Mouse (Mus musculus) telencephalon, adult 2 months (tissue): ENCODE measurements around the gene Rnf13.
"Not testable (repeated sequence)": the region's sequence is repeated elsewhere in the genome, so short reads cannot be mapped to it uniquely, and the experiment has no call there.

Experiments used
- DNase-seq: peaks from one replicate; pipeline ENCODE4 v3.0.0-alpha.2; 2011; ENCODE audit warnings: low read depth, low spot score

Rnf13 gene

DNA sequence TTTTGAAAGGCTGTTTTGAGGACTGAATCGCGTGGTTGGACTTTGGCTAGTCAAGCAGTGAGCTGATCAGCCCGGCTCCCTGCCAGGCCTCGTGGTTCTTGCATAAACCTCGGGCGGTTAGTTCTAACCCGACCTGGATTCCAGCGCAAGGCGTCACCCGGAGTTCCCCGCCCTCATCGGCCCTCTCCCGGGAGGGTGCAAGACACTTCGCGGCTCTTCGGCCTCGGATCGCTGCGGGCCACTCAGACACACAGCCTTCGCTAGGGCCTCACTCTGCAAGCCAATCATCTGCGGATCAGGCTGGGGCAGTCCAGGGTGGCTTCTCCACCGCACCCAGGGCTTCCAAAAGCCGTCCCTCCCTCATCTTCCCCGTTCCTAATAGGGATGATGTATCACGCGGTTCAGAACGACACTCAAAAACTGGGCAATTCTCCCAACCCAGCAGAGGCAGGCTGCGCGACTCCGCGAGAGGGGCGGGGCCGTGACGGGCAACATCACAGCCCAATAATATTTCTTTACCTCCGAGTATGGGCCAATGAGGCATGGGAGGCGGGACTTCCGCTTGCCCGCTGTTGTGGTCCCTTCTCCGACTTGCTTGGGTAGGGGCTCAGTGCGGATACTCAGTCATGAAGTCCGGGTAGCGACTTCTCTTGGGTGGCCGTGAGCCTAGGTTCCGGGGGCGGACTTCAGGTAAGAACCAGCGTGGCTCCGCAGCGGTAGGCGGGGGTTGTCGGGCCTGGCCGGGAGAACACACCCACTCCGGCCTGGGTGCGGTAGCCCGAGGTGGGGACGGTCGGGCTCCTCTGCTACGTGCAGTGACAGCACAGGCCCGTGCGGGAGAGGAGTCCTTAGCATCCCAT lies at the start of gene Rnf13:
Gene Rnf13 (plus strand): TSS at position 552 of the 860 bp plus-strand sequence.
- DNase-seq = peak; percentile 95

DNA sequence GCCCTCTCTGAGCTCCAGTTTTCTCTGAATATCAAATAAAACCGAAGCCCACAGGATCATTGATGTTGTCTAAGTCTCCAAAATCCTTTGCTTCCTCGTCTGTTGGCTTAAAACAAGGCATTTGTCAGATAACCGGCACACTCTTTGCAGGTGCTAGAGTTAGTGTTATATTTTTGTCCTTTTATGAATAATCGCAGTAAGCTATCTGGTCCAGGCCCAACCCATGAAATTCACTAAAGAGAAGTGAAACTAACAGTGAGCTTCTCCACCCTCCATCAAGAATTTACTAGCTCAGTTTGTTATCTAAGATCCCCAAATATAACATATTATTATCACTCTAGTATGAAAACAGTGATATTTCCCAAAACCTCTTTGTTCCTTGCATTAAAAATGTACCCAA lies 44.1 kb upstream of the Rnf13 start:
- no peak for DNase-seq

DNA sequence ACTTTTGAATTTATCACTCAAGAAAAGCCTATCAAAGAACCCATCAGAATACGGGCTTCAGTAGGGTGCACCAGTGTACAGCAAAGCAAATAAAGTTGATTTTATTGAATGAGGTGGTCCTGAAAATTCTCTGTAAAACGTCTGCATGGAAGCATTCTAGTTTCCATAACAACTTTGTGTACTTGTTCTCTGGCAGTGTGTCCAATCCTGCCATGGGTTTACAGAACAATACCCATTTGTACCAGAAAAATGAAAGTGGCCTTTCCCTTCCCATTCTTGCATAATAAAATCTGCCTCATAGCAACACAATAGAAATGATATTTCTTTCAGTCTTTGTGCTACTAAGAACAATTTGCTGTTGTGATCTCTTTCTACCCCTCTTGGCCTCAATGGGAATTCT lies 43.1 kb upstream of the Rnf13 start, which contains the start of gene Ankub1:
Gene Ankub1 (minus strand): TSS at position 81 of the 400 bp plus-strand sequence.
- DNase-seq = peak; percentile 64

DNA sequence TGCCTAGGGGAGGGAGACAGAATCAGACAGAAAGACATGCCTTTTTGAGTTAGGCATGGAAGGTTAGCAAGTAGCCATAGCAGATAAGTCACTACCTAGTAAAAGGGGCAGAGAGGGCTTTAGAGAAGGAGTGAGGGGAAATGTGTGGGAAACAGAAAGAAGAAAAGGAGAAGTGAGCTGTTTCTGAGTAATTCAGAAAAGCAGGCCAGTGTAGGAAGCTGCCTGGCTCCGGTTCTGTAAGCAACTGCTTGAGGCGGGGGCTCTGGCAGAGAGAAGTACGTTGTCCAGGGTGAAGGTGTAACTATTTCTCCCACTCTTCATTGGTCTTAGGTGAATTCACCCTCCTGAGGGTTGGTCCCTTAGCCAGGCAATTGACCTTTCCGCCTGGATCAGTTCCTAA lies 39.6 kb upstream of the Rnf13 start:
- DNase-seq = no peak

DNA sequence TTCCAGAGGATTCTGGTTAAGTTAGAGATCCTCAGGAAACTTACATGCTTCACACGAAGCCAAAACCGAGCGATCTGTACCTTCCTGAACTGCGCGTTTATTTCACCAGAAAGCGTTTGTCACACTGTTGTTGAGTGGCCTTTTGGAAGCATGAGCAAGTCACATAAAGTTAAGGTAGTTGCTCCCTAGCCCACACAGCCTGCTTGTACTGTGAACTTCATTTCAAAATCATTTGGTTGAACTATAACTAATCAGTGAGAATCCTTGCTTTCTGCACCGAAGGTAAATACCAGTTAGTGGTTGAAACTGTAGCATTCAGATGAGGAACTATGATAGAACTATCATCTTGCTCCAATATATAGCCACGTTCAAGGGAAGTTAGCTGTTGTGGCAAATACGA lies 39.1 kb upstream of the Rnf13 start:
- no peak for DNase-seq

DNA sequence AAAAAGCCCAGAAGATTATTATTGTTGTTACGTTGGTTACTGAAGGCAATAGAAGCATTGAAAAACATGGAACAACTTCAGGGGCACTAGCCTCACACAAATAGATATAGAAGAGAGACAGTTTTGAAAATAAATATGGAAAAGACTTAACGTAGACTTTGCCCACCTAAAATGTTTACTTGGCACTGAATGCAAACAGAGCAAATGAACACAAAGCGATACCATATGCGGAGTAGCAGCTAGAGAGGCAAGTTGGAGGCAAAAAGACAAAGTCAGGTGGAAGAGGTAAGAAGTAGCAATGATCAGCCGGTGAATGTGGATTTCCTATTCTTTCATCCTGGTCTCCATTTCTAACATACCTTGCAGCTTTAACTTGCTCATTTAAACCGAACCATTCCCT lies 21.7 kb upstream of the Rnf13 start:
- no peak for DNase-seq

DNA sequence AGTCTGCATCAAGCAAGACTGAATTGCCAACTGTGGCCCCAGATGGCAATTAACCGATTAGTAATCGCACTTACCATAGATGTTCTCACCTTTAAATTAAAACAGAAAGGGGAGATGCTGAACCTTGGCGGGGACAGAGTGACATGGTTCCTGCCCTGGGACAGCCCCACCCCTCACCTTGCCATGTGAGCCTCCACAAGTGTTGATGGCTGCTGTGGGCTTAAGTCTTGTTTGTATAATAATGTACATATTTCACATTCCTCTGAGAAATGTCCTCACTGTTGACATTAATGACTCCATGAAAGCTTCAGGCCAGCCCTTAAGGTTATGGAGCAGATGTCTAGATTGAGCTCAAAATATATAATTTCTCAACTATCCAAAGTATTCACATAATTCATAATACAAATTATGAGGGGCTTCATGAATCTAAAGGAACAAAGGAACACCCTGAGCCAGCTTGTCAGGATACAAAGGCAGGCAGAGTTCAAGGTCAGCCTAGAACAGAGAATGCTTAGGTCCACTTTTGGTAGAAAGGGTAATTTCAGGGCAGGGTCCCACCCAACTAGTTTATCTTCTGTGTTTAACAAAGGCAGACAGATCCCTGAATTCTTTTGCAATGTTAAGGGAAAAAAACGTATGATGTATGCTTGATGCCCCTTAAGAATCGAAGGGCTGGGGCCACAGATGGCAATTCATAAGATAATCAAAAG lies 3.5 kb upstream of the Rnf13 start:
- DNase-seq = no peak

DNA sequence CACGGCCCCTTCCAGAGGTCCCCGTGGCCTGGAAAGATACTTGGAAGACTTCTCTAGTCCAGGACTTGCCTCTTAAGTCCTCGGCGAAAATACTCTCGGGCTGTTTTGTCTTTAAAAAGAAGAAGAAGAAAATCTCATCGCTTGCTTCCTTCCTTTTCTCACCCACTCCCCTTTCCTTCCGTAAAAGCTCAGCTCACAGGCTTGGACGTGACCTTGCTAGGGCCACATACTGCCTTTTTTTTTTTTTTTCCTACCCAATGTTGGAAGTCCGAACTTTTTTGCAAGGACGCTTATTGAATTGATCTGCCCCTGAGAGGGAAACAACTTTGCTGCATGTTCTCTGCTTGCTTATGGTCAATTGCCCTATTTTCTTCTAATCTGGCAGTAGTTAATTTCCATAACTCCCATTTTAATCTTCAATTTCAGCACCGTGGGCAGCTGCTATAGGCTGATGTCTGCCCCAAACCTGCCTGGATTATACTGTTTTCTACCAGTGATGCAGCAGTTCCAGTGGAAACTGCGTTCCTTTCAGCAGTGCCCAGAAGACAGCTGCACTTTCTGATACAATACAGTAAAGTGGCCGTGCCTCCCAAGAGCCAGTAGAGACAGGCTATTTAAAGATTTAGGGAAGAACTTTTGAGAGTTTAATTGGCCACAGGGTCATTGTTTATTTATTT lies 695 bp downstream of the Rnf13 start:
- no peak for DNase-seq

DNA sequence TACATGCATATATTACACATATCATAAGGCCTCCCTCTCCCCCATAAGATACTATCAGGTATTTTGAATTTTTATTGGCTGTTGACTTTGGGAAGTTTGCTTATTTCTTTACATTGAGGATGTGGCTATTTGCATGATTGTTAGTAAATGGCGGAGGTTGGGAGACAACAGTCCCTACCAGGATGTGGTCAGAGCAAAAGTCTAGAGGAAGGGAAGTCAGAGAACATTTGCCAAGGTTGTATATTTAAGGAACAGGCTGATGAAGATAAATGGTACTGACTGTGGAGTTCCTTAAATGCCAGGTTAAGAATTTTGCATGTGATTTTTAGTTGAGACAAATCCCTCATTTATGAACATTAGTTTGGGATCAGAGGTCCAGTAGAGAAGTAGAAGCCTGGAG lies 4.0 kb downstream of the Rnf13 start:
- DNase-seq = no peak

DNA sequence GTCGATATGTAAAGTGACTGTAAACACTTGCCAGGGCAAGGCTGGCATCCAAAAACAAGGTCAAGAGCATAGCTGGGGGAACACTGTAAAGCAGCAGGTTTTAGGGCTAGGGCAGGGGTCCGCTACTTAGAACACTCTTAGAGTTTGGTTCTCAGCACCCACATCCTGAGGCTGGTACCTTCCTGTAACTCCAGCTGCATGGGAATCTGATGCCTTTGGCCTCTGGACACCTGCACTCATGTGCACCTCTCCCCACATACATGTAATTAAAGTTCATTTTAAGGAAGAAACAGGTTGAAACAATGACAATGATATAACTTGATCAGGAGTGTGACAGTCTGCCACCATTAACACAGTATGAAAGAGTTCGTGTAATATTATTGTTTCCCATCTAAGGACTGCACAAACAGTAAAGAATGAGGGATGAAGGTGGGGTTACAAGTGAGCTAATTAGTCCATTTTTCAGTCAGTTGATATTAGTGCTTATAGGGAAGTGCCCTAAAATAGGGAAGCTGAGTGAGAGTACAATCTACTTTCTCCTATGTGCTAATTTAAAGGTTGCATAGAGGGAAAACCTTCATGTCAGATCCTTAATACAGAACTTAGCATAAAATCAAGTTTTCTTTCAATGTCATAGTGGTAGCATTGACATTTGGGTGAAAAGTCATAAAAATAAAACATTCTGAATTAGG lies 12.9 kb downstream of the Rnf13 start:
- DNase-seq = no peak

DNA sequence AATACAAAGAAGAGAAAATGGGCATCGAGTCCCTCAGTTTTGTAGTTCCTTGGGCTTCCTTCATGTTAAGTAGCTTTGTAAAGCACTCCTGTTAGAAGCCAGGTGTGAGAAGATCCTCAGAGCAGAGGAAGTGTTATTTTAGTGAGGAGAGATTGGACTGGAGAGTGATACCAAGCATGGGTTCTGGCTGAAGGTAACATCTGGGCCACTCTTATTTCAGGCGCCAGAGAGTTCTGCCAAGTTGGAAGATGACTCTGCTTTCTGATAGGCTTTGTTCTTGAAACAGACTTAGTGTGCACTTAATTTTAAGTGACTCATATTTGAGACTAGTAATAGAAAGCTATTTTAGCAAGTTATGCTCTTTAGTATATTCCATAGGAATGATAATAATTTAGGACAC lies 41.1 kb downstream of the Rnf13 start:
- DNase-seq = no peak

DNA sequence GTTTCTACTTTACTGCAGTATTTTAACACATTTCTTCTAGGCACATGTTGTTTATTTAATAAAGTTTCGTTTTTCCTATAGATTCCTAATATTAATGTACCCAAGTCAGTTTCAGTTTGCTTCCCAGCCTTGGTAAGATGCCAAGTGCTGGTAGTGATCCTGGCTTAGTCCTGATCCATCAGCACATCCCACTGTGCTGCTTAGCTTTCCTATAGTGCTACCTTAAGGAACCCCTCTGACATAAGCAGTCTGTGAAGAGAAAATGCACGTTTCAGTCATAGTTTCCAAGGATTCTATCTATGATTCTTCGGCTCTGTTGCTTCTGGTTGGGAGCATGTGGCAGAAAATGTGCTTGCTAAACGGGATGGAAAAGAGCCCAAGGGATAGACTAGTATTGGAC lies 52.6 kb downstream of the Rnf13 start:
- DNase-seq = no peak

DNA sequence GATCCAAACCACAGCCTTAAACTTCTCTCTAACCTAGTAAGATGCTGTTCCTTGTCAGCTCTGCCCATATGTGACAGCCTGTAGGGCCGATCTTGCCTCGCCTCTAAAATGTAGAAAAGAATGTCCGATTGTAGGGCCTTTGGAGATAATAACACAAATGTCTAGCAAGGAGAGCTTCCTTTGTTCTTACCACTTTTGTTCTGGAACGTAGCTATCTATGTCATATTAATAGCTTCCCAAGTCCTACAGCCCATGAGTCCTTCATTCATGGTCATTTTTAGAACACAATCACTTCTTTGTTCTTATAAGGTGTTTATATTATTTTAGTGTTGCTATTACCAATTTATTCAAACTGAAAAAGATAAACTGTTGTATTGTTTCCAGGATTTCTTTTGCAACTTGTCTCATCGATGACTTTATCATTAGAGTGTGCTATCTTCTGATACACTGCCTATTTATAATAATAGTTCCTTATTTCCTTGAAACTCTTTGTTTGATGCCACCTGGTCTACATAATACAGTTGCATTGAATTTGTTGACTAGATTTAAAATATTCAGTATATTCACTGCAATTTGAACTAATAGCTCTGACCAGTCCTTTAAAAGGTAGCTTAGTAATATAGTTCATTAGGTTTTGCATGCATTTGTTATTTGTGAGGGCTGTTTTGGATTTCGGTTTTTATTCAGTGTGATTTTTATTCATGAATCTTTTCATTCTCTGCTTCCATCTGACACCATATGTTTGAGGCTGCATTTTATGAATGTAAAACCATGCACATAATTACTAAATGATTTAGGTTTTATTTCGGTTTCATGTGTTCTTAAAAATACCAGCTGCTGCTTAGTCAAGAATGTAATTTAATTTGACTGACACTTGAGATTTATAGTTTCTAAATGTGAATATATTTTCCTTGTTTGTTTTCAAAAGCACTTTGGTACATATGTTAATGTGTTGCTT lies 53.4 kb downstream of the Rnf13 start:
- no peak for DNase-seq

DNA sequence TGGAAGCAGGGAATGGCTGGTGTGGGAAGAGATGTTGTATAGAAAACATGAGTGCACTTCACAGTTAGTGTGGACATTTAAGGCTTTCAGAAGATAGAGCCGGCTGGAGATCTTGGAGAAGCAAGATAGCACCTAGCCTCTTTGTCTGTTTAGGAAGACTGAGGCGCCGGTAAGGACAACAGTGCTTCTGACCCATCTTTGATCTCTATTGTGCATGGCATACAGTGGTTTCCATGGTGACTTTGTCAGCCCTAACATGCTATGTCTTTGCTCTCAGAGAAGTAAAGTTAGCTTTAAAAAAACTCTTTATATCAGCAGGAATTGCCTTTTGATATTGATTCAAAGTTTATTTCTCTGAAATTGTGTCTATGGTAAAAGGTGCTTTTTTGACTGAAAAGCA lies 55.2 kb downstream of the Rnf13 start:
- DNase-seq = no peak

DNA sequence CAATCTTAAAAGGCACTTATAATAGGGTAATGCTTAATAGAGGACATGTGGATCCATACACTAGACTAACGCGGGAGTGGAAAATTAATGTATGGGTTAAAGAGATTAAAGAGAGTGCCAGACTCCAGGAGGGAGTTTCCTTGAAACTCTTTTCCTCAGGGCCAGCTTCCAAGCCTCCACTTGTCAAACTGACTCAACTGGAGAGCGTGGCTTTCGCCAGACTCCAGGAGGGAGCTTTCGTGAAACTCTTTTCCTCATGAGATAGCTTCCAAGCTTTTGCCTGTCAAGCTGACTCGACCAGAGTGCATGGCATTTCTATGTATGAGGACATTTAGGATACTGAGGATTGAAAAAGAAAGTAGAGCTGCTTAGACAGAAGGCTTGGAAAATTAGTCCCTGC lies 59.2 kb downstream of the Rnf13 start:
- DNase-seq = not testable (repeated sequence)

DNA sequence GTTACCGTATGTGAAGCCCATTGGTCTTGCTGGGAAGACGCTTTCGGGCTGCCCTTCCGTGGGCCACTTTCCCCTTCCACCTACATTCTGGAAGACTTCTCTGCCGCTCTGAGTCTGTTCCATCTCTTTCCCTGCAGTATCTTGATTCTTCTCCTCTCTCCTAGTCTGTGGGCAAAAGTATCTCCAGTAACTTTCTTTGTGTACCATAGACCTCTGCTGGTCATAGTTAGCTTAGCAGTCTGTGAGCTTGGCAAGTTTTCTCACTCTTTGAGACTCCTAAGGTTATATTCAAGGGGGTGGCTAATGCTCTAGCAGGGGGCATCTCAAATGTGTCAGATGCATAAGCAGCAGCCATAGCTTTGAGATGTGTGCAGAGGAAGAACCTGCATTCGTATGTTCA lies 79.6 kb downstream of the Rnf13 start:
- no peak for DNase-seq

DNA sequence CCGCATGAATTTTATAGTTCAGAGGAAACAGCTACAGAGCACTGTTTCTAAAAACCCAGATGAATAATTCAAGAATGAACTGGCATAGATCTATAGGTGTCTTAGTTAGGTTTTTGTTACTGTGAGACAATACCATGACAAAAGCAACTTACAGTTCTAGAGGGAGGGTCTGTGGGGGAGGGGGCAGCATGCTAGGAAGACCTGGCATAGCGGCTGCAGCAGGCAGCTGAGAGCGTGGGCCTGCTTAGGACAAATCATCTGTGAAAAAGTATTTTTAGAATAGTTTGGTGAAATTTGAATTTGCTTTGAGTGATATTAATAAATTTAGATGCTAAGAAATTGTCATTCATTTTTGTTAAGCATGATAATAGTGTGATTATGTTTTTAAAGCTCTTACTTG lies 90.0 kb downstream of the Rnf13 start:
- no peak for DNase-seq

DNA sequence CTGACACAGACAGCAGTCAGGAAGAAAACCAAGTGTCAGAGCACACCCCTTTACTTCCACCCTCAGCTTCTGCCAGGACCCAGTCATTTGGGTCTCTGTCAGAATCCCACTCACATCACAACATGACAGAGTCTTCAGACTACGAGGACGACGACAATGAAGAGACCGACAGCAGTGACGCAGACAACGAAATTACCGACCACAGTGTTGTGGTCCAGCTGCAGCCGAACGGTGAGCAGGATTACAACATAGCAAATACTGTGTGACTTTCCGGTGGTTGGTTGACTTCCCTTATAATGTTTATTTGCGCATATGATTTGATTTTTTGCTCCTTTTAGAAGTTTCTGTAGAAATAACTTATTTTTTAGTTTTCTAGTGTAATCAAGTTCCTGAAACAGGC lies 97.7 kb downstream of the Rnf13 start:
- DNase-seq = no peak

DNA sequence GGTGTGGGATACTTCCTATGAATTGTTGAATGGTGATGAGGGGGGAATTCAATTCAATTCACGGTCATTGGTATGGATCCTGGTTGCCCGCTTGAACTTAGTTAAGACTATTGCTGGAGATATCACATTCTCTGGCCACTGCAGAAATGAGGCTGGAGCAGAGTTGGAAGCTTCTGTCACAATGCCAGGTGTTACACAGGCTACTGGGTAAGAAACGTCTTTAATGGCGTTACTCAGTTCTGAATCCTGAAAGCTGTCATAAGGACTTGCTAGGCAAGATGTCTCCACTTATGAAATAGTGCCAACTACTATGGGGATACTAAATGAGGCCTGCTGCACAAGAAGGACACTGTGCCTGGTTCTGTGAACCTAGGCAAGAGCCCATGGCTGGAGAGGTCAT lies 101.0 kb downstream of the Rnf13 start:
- no peak for DNase-seq

DNA sequence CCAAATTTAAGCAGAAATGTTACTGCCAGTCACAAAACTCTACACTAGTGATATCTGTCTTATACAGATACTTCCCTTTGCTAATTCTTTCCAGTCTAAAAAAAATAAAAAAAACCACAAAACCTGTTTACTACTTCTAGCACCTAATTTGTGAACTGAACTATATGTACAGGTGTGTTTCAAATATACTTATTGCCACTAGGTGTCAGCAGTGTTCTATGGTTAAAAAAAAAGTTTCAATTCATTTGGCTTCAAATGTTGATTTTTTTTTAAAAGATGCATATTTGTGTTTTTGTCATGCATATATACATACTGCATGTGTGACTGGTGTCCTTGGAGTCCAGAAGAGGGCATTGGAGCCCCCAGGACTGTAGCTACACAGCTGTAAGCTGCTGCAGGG lies 107.9 kb downstream of the Rnf13 start:
- no peak for DNase-seq
